Mouse (Mus musculus) lung, postnatal 36 days (tissue): ENCODE results near the gene Rmnd5a.
A peak's percentile ranks its signal among the peaks of the same experiment; 100 is the strongest.
"Not testable (repeated sequence)": the region's sequence is repeated elsewhere in the genome, so short reads cannot be mapped to it uniquely, and the experiment has no call there.

ENCODE experiments used
- DNase-seq: peaks from one replicate; pipeline ENCODE4 v3.0.0; 2022; ENCODE audit warnings: mixed read lengths

Gene Rmnd5a

GRCm38 (mm10) chr6:71440492-71441250 lies at the start of gene Rmnd5a:
TSS of gene Rmnd5a (minus strand) at chr6:71440637.
- peak; percentile 99 for DNase-seq

- no peak for DNase-seq
Observed at GRCm38 (mm10) chr6:71487966-71488365, 47.5 kb upstream of the Rmnd5a start.

- no peak for DNase-seq
Observed at GRCm38 (mm10) chr6:71486867-71487266, 46.4 kb upstream of the Rmnd5a start.

GRCm38 (mm10) chr6:71486226-71486625 lies 45.8 kb upstream of the Rmnd5a start:
- no peak for DNase-seq

GRCm38 (mm10) chr6:71485246-71485645 lies 44.8 kb upstream of the Rmnd5a start:
- no peak for DNase-seq

- DNase-seq: no peak
Observed at GRCm38 (mm10) chr6:71481136-71481535, 40.7 kb upstream of the Rmnd5a start.

- no peak for DNase-seq
Observed at GRCm38 (mm10) chr6:71480136-71480535, 39.7 kb upstream of the Rmnd5a start.

GRCm38 (mm10) chr6:71479588-71479987 lies 39.2 kb upstream of the Rmnd5a start:
- DNase-seq: not testable (repeated sequence)

- not testable (repeated sequence) for DNase-seq
Observed at GRCm38 (mm10) chr6:71478816-71479568, 38.6 kb upstream of the Rmnd5a start.

GRCm38 (mm10) chr6:71476783-71477182 lies 36.3 kb upstream of the Rmnd5a start:
- no peak for DNase-seq

GRCm38 (mm10) chr6:71475604-71476003 lies 35.2 kb upstream of the Rmnd5a start:
- no peak for DNase-seq

- DNase-seq: no peak
Observed at GRCm38 (mm10) chr6:71472786-71473185, 32.3 kb upstream of the Rmnd5a start.

- DNase-seq: no peak
Observed at GRCm38 (mm10) chr6:71471830-71472520, 31.5 kb upstream of the Rmnd5a start.

GRCm38 (mm10) chr6:71469291-71469690 lies 28.9 kb upstream of the Rmnd5a start:
- DNase-seq: peak; percentile 15

GRCm38 (mm10) chr6:71467766-71468165 lies 27.3 kb upstream of the Rmnd5a start:
- no peak for DNase-seq

GRCm38 (mm10) chr6:71465146-71465545 lies 24.7 kb upstream of the Rmnd5a start:
- no peak for DNase-seq

- no peak for DNase-seq
Observed at GRCm38 (mm10) chr6:71457956-71458608, 17.6 kb upstream of the Rmnd5a start.

GRCm38 (mm10) chr6:71453983-71454739 lies 13.7 kb upstream of the Rmnd5a start:
- not testable (repeated sequence) for DNase-seq

GRCm38 (mm10) chr6:71452792-71453191 lies 12.4 kb upstream of the Rmnd5a start:
- DNase-seq: no peak

GRCm38 (mm10) chr6:71445560-71445959 lies 5.1 kb upstream of the Rmnd5a start:
- no peak for DNase-seq

- no peak for DNase-seq
Observed at GRCm38 (mm10) chr6:71444756-71445155, 4.3 kb upstream of the Rmnd5a start.

GRCm38 (mm10) chr6:71442130-71442529 lies 1.7 kb upstream of the Rmnd5a start:
- DNase-seq: no peak
